Mouse (Mus musculus) ovary, adult 2 months (tissue): ENCODE results near the gene Mmp2. TPM values are rescaled to one million over a fixed set of nuclear protein-coding genes. Genes with fewer than 3 reads are reported as not detected.

ENCODE experiments used
- polyA plus RNA-seq: library from polyadenylated mRNA; depleted of rRNA; stranded (reverse); fragments of >200 nt; gene quantifications from 2 replicates; pipeline ENCODE4 v1.2.3, GENCODE M21; 2012; rRNA removed

Gene Mmp2
- polyA plus RNA-seq = 204 and 236 TPM in 2 replicates

DNA sequence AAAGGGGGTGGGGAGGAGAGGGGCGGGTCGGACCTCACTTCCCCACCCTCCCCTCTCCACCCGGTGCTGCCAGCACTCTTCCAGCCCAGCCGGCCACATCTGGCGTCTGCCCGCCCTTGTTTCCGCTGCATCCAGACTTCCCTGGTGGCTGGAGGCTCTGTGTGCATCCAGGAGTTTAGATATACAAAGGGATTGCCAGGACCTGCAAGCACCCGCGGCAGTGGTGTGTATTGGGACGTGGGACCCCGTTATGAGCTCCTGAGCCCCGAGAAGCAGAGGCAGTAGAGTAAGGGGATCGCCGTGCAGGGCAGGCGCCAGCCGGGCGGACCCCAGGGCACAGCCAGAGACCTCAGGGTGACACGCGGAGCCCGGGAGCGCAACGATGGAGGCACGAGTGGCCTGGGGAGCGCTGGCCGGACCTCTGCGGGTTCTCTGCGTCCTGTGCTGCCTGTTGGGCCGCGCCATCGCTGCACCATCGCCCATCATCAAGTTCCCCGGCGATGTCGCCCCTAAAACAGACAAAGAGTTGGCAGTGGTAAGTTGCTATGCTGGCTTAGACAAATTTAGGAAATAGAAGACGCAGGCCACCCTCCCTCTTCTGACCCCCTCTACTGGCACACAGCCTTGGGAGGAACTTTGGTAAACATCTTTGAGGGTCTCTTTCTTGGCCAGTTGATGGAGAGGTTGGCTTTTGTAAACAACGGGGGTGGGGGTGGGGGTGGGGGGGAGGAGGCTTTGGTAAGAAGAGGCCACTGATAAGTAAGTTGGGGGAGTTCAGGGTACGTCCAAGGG is at the start of gene Mmp2:
Gene Mmp2 (plus strand): TSS at position 49 of the 792 bp plus-strand sequence.

DNA sequence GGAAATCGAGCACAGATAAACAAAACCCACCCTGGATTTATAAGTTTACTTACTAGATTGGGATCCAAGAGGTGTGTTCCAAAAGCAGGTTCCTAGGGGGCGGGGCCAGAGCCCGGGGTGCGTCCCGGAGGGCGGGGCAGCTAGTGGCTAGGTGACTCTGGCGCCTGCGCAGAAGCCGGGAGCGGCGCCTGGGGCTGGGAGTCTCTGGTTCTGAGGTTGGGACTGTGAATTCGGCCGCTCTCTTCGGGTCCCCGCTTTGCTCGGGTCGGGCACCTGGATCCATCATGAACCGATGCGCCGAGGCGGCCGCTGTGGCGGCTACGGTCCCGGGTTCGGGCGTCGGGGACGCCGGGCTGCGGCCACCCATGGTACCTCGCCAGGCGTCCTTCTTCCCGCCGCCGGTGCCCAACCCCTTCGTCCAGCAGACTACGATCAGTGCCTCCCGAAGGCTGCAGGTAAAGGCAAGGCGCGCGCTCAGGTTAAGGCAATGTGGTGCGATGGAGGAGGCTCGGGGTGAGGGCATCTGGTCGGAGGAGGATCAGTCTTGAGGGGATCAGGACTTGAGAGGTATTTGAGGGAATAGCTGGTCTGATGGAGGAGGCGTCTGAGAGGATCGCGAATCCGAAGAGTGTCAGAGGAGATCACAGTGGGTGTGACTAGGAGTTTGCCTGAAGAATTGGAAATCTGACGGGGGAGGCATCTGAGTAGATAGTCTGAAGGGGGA is 28.2 kb downstream of the Mmp2 start, which contains the start of gene Lpcat2:
Gene Lpcat2 (plus strand): TSS at position 169 of the 724 bp plus-strand sequence.

DNA sequence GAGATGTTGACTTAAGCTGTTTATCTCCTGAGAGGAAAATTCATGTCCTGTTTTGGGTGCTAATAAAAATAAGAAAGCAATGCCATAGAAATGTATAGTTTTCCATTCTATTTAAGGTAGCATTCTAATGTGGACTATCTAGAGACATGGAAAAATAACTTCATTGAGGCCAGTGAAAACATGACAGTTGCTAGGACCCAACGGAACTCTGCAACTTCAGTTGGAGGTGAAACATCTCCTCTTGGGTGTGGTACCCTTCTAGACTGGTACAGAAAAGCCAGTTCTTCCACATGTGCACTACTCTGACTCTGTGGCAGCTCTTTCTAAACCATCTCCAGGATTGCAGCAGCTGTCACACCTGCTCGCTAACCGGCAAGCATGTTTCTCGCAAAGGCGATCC is 74.0 kb downstream of the Mmp2 start, which contains the start of gene Capns2:
Gene Capns2 (plus strand): TSS at position 301 of the 400 bp plus-strand sequence.

Other genes with a start within 250 kb of the Mmp2 start
- gene Irx6, start 153.0 kb upstream of the Mmp2 start, polyA plus RNA-seq = not detected in 2 replicates
- 4.4 and 8.0 TPM in 2 replicates for gene Lpcat2, start 28.0 kb downstream of the Mmp2 start, polyA plus RNA-seq
- gene Capns2, start 74.1 kb downstream of the Mmp2 start, polyA plus RNA-seq = 0.16 and 0.23 TPM in 2 replicates
- gene Slc6a2, start 132.8 kb downstream of the Mmp2 start, polyA plus RNA-seq = 0.77 and 1.7 TPM in 2 replicates
- gene Ces1a, start 220.9 kb downstream of the Mmp2 start, polyA plus RNA-seq = not detected in 2 replicates